Mouse (Mus musculus) heart, postnatal 0 days (tissue): ENCODE data around the gene Irx6.

Experiments used
- CTCF ChIP-seq: IDR thresholded peaks from 2 replicates; pipeline ENCODE4 v1.5.1; 2016; ENCODE audit warnings: antibody characterized with exemption, control low read depth, low read depth
- EP300 ChIP-seq: IDR thresholded peaks from 2 replicates; pipeline ENCODE4 v1.6.1; 2016; ENCODE audit warnings: antibody characterized with exemption, low read depth

GRCm38 (mm10) chr8:92718057-92718456 is 44.0 kb downstream of the Irx6 start:
- TF ChIP-seq CTCF = no peak
- TF ChIP-seq EP300 = no peak
